Mouse (Mus musculus): ENCODE results near the gene Aip. TPM values are rescaled to one million over a fixed set of nuclear protein-coding genes. Genes with fewer than 3 reads are reported as not detected.

Gene Aip
- 213 TPM for polyA plus RNA-seq (2017; shearing (Covaris generic))

DNA sequence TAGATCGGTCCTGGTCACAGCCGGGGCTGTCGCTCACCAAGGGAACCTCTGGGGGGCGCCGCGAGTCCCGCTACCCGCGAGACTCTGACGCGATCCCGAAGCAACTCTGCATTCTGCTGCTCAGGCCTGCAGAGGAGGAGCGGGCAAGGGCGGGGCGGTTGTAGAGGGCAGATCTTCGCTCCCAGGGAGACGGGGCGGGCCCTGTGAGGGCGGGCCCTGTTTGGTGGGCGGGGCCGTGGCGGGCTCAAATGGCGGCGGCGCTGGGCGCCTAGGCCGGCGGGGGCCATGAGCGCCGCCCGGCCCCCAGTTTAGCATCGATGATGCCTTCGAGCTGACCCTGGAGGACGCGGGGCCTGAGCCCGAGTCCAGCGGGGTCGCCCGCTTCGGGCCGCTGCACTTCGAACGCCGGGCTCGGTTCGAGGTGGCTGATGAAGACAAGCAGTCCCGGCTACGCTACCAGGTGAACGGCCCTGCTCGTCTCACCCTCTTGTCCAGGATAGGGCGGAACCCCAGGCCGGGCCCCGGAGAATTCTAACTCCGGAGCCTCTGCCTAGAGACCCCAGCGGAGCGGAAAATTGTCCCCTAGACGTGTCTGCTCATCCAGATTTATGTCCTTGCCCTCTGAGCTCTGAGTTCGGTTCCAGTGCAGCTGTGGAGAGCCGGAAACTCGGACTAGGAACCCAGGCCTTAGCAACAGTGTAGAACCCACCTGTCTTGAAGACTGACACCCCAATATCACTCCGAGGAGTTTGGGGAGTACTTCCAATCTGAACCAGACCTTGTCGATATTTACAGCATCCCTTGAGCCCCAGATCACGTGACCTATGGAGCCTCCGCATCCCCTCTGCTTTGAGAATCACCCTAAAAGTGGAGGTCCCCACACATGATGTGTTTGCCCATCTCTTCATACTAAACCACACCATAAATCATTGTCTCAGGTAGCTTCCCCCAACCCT lies at the start of gene Aip:
Gene Aip, minus strand, starts transcription at position 118 of the 956 bp plus-strand sequence.

DNA sequence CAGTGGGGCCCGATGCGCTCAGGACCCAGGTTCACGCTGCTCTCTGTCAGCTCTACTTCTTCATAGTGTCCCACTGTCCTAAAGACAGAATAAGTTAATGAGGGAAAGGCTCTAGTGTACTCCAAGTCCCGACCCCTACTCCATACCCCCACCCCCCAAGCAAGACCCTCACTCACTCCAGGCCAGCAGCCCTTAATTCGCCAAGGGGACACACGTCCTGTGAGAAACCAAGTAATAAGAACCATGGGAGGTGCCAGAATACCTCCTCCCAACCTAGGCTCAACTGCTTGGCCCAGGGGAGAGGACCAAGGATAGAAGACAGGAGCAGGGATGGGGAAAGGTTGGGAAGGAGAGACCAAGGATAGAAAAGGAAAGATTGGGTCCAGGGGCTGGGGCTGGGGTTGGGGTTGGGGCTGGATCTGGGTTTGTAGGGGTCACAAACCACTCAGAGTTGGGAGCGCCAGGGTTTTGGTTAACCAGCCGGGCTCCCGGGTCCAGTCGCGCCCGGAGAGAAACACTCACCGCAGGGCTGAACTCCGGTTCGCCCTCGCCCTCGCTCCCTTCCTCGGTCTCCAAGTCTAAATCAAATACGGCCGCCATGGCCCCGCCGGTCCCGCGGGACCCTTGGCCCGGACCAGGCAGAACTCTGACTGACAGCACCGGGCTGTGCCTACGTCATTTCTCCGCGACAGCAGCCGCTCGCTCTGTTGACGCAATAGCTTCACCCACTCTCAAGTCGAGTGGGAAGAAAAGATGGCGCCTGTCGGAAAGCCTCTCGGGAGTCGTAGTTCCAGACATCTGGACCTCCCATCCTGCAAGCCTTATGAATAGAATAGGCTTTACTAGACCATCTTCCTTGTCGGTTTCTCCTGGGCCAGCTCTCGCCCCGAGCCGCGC lies 37.2 kb upstream of the Aip start, which contains the start of gene Rps6kb2:
Gene Rps6kb2, minus strand, starts transcription at position 709 of the 897 bp plus-strand sequence.

DNA sequence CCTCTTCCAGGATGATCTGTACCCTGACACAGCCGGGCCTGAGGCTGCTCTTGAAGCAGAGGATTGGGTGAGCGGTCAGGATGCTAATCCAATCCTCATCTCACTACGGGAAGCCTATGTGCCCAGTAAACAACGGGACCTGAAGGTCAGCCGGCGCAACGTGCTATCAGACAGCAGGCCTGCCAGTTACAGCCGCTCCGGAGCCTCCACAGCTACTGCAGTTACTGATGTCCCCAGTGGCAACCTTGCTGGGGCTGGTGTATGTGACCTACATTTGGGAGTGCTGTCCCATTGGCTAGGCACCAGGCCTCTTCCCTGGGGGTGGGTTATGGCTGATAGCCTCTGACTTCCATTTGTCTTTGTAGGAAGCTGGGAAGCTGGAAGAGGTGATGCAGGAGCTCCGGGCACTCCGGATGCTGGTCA lies 27.6 kb upstream of the Aip start, which contains the start of gene Ptprcap:
Gene Ptprcap, plus strand, starts transcription at position 373 of the 423 bp plus-strand sequence.

DNA sequence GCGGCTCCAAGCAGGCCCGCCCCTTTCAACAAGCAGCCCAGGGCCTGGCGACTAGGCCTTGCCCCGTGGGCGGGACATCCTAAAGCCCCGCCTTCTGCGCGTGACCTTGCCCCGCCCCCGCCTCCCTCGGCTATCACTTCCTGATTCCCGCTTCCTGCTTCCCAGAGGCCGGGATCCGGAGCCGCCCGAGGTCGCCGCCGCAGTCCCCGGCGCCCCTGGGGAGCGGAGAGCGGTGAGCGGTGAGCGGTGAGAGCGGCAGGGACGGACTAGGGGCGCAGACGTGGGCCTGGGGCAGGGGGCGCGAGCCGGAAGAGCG lies 22.8 kb upstream of the Aip start, which contains the start of gene Coro1b:
Gene Coro1b, plus strand, starts transcription at position 129 of the 316 bp plus-strand sequence.

DNA sequence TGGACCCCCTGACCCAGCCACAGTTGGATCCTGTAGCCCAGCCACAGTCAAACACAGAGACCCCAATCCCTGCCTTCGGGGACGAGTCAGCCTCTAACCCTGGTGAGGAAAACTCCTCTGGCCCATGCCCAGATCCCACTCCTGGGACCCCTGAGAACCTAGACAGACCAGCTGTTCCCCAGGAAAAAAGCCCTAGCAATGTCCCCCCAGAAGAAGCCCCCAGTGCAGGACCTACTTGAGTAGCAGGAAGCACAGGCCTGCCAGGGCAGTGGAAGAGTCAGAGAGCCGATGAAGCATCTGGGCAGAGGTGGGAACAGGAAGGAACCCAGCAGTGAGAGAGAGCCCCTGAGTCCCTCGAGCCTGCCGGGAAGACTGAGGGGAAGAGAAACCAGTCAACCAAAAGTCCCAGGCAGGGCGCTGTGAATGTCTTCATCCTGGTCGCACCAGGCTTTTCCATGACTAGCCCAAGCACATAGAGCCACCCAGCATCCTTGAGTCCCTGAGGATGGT lies 18.2 kb upstream of the Aip start, which contains the start of gene Cabp4:
Gene Cabp4, minus strand, starts transcription at position 275 of the 510 bp plus-strand sequence.

DNA sequence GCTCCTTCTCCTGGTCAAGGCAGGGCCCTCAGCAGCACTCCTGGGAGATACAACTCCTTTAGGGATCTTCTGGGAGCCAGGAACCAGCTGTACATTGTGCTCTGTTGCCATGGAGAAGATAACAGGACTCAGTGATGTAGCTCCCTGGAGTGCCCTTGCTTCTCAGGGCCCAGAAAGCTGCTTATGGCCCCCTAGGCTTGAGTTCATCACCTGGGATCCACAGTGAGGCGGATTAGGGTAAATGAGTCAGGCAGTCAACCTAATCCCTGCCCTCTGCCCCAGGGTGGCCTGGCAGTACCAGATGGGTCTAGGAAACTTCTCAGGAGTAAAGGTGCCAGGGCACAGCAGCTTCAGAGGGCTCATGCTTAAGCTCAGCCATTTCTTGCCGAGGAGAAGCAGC lies 13.8 kb upstream of the Aip start, which contains the start of gene Gpr152:
Gene Gpr152, plus strand, starts transcription at position 342 of the 400 bp plus-strand sequence.

DNA sequence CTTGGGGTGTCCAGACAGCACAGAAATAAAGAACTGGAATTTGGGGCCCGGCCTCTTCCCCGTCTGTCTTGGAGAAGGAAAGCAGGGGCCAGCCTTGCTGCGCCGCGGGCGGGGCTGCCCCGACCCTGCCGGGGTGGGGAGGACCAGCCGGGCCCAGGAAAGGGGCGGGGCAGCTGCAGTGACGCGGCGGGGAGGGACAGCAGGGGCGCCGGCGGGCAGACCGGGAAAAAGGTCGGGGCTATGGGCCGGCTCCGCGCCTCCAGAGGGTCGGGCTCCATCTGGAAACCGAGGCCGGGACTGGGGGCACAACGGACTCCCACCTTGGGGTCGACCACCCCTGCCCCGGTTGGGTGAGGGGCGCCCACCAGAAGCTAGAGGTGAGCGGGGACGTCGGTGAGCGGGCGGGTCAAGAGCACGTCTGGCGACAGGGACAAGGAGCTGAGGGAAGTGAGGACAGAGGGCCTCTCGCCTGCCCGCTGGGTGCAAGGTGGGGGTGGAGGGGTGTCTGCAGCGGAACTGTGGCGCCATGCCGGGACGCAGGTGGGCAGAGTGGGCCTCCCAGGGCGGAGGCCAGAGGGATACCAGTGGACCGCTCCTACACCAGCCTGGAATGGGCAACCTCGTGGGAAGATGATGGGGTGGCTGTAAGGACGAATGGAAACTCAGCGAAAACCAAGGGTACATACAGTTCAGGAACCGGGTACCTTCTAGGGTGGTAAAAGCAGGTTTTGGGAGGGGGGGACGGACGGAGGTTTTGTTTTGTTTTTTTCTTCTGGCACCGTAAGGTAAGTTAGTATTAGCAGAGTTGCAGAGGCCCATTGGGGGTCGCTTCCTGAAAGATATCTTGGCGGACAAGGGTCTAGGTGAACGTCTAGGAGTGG lies 25.6 kb downstream of the Aip start, which contains the start of gene Pitpnm1:
Gene Pitpnm1, plus strand, starts transcription at position 162 of the 881 bp plus-strand sequence.

DNA sequence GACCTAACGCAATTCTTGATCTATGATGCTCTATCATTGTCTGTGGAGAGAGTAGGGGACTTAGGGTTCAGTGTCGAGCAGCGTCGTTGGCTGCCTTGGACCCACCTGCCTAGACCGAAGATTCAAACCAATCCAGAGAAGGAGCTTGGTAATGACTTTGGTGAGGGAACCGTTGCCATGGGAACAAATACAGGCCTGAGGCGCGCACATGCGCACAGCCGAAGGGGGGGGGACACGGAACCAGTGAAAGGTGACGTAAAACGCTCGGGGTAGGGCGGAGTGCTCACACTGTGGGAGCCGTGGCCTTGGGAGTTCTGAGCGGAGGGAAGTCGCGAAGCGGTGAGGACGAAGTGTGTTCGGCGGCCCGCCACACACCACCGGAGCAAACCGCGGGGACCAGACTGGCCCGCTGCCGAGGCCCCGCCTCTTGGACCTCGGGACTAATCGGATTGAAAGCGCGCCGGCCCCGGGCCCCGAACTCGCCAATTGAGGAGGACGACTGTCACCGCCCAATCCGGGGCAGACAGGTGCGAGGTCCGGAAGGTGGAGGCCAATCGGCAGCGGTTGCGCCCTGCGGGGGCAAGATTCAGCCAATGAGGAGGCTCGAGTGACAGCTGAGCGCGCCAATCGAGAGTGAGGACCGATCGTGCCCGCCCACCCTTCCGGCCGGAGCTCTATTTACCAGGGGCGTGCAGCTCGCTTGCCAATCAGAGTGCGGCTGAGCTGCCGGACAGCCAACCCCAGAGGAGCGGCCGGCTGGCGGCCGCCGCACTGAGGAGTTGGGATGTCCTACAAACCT lies 28.8 kb downstream of the Aip start, which contains the start of gene Cdk2ap2:
Gene Cdk2ap2, plus strand, starts transcription at position 541 of the 799 bp plus-strand sequence.

DNA sequence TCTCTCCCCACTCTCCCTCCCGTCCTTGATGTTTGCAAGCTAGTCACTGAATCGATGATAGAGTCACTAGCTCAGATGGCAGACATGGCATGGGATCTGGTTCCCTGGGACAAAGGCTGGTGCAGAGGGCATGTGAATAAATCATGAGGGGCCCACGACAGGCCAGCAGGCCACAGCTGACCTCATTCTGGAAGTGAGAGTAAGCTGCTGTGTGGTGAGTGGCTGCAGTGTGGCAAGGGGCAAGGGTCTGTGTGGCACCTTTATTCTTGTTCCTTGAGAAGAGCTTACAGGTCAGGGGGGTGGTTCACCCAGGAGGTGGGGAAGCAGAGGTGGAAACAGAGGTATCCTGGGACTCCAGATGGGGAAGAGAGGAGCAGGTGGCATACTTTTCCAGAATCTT lies 44.3 kb downstream of the Aip start, which contains the start of gene Cabp2:
Gene Cabp2, plus strand, starts transcription at position 185 of the 400 bp plus-strand sequence.

Other genes starting within 250 kb of the Aip start
- 75.6 TPM for gene Tcirg1, start 218.7 kb downstream of the Aip start, polyA plus RNA-seq (2017; shearing (Covaris generic))
- 209 TPM for gene Ndufs8, start 213.1 kb downstream of the Aip start, polyA plus RNA-seq (2017; shearing (Covaris generic))
- gene Aldh3b1, start 196.1 kb downstream of the Aip start, polyA plus RNA-seq (2017; shearing (Covaris generic)), result 0.95 TPM
- gene Unc93b1, start 190.7 kb downstream of the Aip start, polyA plus RNA-seq (2017; shearing (Covaris generic)), result 71.9 TPM
- gene Aldh3b3, start 167.2 kb downstream of the Aip start, polyA plus RNA-seq (2017; shearing (Covaris generic)), result not detected
- gene Aldh3b2, start 153.5 kb downstream of the Aip start, polyA plus RNA-seq (2017; shearing (Covaris generic)), result not detected
- 0.88 TPM for gene Acy3, start 139.3 kb downstream of the Aip start, polyA plus RNA-seq (2017; shearing (Covaris generic))
- gene Tbx10, start 133.1 kb downstream of the Aip start, polyA plus RNA-seq (2017; shearing (Covaris generic)), result not detected
- 12.2 TPM for gene Nudt8, start 125.3 kb downstream of the Aip start, polyA plus RNA-seq (2017; shearing (Covaris generic))
- gene Gm49405, start 125.2 kb downstream of the Aip start, polyA plus RNA-seq (2017; shearing (Covaris generic)), result 1.6 TPM
- gene Doc2g, start 122.5 kb downstream of the Aip start, polyA plus RNA-seq (2017; shearing (Covaris generic)), result 2.9 TPM
- gene Ndufv1, start 113.1 kb downstream of the Aip start, polyA plus RNA-seq (2017; shearing (Covaris generic)), result 167 TPM
- 661 TPM for gene Gstp1, start 87.9 kb downstream of the Aip start, polyA plus RNA-seq (2017; shearing (Covaris generic))
- 1.1 TPM for gene Gstp2, start 79.8 kb downstream of the Aip start, polyA plus RNA-seq (2017; shearing (Covaris generic))
- 111 TPM for gene Gstp3, start 66.3 kb downstream of the Aip start, polyA plus RNA-seq (2017; shearing (Covaris generic))
- gene Cabp2, start 44.3 kb downstream of the Aip start, polyA plus RNA-seq (2017; shearing (Covaris generic)), result not detected
- 1,056 TPM for gene Cdk2ap2, start 28.7 kb downstream of the Aip start, polyA plus RNA-seq (2017; shearing (Covaris generic))
- gene Pitpnm1, start 25.9 kb downstream of the Aip start, polyA plus RNA-seq (2017; shearing (Covaris generic)), result 397 TPM
- not detected for gene Gpr152, start 13.9 kb upstream of the Aip start, polyA plus RNA-seq (2017; shearing (Covaris generic))
- gene Cabp4, start 18.2 kb upstream of the Aip start, polyA plus RNA-seq (2017; shearing (Covaris generic)), result 0.57 TPM
- 481 TPM for gene Coro1b, start 22.8 kb upstream of the Aip start, polyA plus RNA-seq (2017; shearing (Covaris generic))
- 1,670 TPM for gene Ptprcap, start 27.7 kb upstream of the Aip start, polyA plus RNA-seq (2017; shearing (Covaris generic))
- 55.9 TPM for gene Rps6kb2, start 37.5 kb upstream of the Aip start, polyA plus RNA-seq (2017; shearing (Covaris generic))
- 16.4 TPM for gene Carns1, start 49.6 kb upstream of the Aip start, polyA plus RNA-seq (2017; shearing (Covaris generic))
- gene Tbc1d10c, start 65.4 kb upstream of the Aip start, polyA plus RNA-seq (2017; shearing (Covaris generic)), result 953 TPM
- 1,322 TPM for gene Ppp1ca, start 66.2 kb upstream of the Aip start, polyA plus RNA-seq (2017; shearing (Covaris generic))
- gene Rad9a, start 75.8 kb upstream of the Aip start, polyA plus RNA-seq (2017; shearing (Covaris generic)), result 86.2 TPM
- 30.2 TPM for gene Clcf1, start 88.4 kb upstream of the Aip start, polyA plus RNA-seq (2017; shearing (Covaris generic))
- not detected for gene AC109138.7, start 88.5 kb upstream of the Aip start, polyA plus RNA-seq (2017; shearing (Covaris generic))
- gene Pold4, start 106.0 kb upstream of the Aip start, polyA plus RNA-seq (2017; shearing (Covaris generic)), result 125 TPM
- gene Ssh3, start 143.3 kb upstream of the Aip start, polyA plus RNA-seq (2017; shearing (Covaris generic)), result 0.82 TPM
- 3.1 TPM for gene Ankrd13d, start 157.3 kb upstream of the Aip start, polyA plus RNA-seq (2017; shearing (Covaris generic))
- 64.8 TPM for gene Grk2, start 180.4 kb upstream of the Aip start, polyA plus RNA-seq (2017; shearing (Covaris generic))

Measured in inflammation-experienced regulatory T-cells, adult 16 weeks (primary cell).